Comparison of ENCODE assay signal across 15 mouse cellular contexts in genomic region chr10:49785477-49785876, GRCm38 (mm10). TPM values are rescaled to one million over a fixed set of nuclear protein-coding genes. Genes with fewer than 3 reads are reported as not detected.
DNase-seq lines count a peak whose midpoint lies in the region; ATAC-seq lines count a peak whose summit lies in the region.
"Had no signal": no experiment of that assay in that cellular context is flagged by ENCODE, and none has a peak within 500 bp of the region (broad histone marks: within the 10 kb centered on the region; RNA-seq: fewer than 3 reads in every experiment).

No protein-coding gene starts in this region.

- H3K4me1 ChIP-seq in midbrain, embryonic 11.5 days (ENCODE audit: control insufficient read depth, insufficient read depth, low read length) = peaks cover 15% of the 10 kb centered on the region
- peaks cover 51% of the 10 kb centered on the region for H3K4me1 ChIP-seq in midbrain, embryonic 10.5 days
- H3K4me1 ChIP-seq in hindbrain, embryonic 16.5 days (ENCODE audit: control insufficient read depth, insufficient read depth, low read depth, low read length) = peaks cover 15% of the 10 kb centered on the region

- no peak overlapping the region for H3K4me3 ChIP-seq in midbrain, embryonic 11.5 days (ENCODE audit: low read depth, low read length)
- no peak overlapping the region for H3K4me3 ChIP-seq in midbrain, embryonic 10.5 days
- peak overlapping the region; percentile 35 for H3K4me3 ChIP-seq in hindbrain, embryonic 16.5 days (ENCODE audit: low read length)
- H3K4me3 ChIP-seq: heart, adult 2 months; limb, embryonic 15.5 days; lung, embryonic 15.5 days had no signal

- no peaks in the 10 kb centered on the region for H3K36me3 ChIP-seq in midbrain, embryonic 11.5 days (ENCODE audit: control insufficient read depth, insufficient read depth, low read length)
- H3K36me3 ChIP-seq in midbrain, embryonic 10.5 days = no peaks in the 10 kb centered on the region
- H3K36me3 ChIP-seq in hindbrain, embryonic 16.5 days (ENCODE audit: control insufficient read depth, insufficient read depth, low read length) = no peaks in the 10 kb centered on the region
- H3K36me3 ChIP-seq: limb, embryonic 15.5 days; lung, embryonic 15.5 days had no signal

- H3K9ac ChIP-seq in midbrain, embryonic 11.5 days (ENCODE audit: low read length) = no peak overlapping the region
- peak overlapping the region; percentile 38 for H3K9ac ChIP-seq in hindbrain, embryonic 16.5 days (ENCODE audit: low read depth, low read length)
- H3K9ac ChIP-seq: limb, embryonic 15.5 days; lung, embryonic 15.5 days had no signal

- no peaks in the 10 kb centered on the region for H3K9me3 ChIP-seq in midbrain, embryonic 11.5 days (ENCODE audit: control insufficient read depth, low read length)
- no peaks in the 10 kb centered on the region for H3K9me3 ChIP-seq in midbrain, embryonic 10.5 days (replicated peaks)
- H3K9me3 ChIP-seq in hindbrain, embryonic 16.5 days (ENCODE audit: control insufficient read depth, low read length) = no peaks in the 10 kb centered on the region
- H3K9me3 ChIP-seq: limb, embryonic 15.5 days; lung, embryonic 15.5 days had no signal

- DNase-seq in midbrain, embryonic 11.5 days (ENCODE audit: low spot score, missing footprints) = no peak
- no peak for DNase-seq in midbrain, embryonic 10.5 days (ENCODE audit: low spot score)
- peak; percentile 12 for DNase-seq in embryo, embryonic 9.5 days (ENCODE audit: extremely low spot score)
- peak; percentile 58 for DNase-seq in retina, embryonic 14.5 days (ENCODE audit: low spot score)
- no peak for DNase-seq in ovary, adult 18-20 months (ENCODE audit: low spot score)
- no peak for DNase-seq in gastrocnemius, postnatal 36 days
- no peak for DNase-seq in thymus, postnatal 4 days
- DNase-seq: heart, adult 2 months; heart, postnatal 14 days; kidney, adult 2 months; right cerebral cortex, adult 18-20 months; thymus, adult 2 months had no signal

- intact Hi-C loops in gastrocnemius, postnatal 36 days (cut with DNase I) = no loop called here

- H3K27ac ChIP-seq in midbrain, embryonic 11.5 days (ENCODE audit: low read depth, low read length) = no peak overlapping the region
- H3K27ac ChIP-seq in midbrain, embryonic 10.5 days (replicated peaks) = no peak overlapping the region
- H3K27ac ChIP-seq in hindbrain, embryonic 16.5 days (ENCODE audit: low read depth, low read length) = no peak overlapping the region
- H3K27ac ChIP-seq: heart, adult 2 months; limb, embryonic 15.5 days; lung, embryonic 15.5 days had no signal

- 39% methylated on average over 2 of the region's 2 CpGs for WGBS in midbrain, embryonic 11.5 days
- WGBS in midbrain, embryonic 10.5 days = 46% methylated on average over 2 of the region's 2 CpGs
- 46% methylated on average over 2 of the region's 2 CpGs for WGBS in hindbrain, embryonic 16.5 days

- ATAC-seq in midbrain, embryonic 11.5 days (ENCODE audit: low FRiP score) = no peak
- no peak for ATAC-seq in hindbrain, embryonic 16.5 days

- H3K27me3 ChIP-seq in midbrain, embryonic 11.5 days (ENCODE audit: control insufficient read depth, insufficient read depth, low read length) = no peaks in the 10 kb centered on the region
- peaks cover 10% of the 10 kb centered on the region; the same call in 1 of the 2 replicates for H3K27me3 ChIP-seq in midbrain, embryonic 10.5 days (ENCODE audit: low read depth, poor library complexity, severe bottlenecking)
- no peaks in the 10 kb centered on the region for H3K27me3 ChIP-seq in hindbrain, embryonic 16.5 days (replicated peaks; ENCODE audit: control insufficient read depth, insufficient read depth, low read length)

- H3K4me2 ChIP-seq in midbrain, embryonic 11.5 days = peak overlapping the region; percentile 20; the same call in 1 of the 2 replicates
- H3K4me2 ChIP-seq in hindbrain, embryonic 16.5 days (ENCODE audit: low read length) = peak overlapping the region; percentile 46
- H3K4me2 ChIP-seq: limb, embryonic 15.5 days; lung, embryonic 15.5 days had no signal

RNA-seq across cellular contexts. Expression of gene Grik2, which starts 3.1 kb away (rescaled TPM):
- 15.5 and 17.5 TPM in 2 replicates for polyA plus RNA-seq in midbrain, embryonic 11.5 days (2014; fragmentation: Nextera tagmentation; extraction: Ambion mirVana)
- polyA plus RNA-seq in midbrain, embryonic 10.5 days (2016; fragmentation: Nextera tagmentation; extraction: Ambion mirVana) = 6.4 and 9.9 TPM in 2 replicates
- polyA plus RNA-seq in hindbrain, embryonic 16.5 days (2015; fragmentation: Nextera tagmentation; extraction: Ambion mirVana) = 28.3 and 29.2 TPM in 2 replicates
- total RNA-seq in gastrocnemius, postnatal 36 days (2021) = under 1 TPM; 0.10 to 0.35 TPM

Comparison
In these comparisons a context has a peak if more than half of its experiments do, and no peak if none do; other contexts are left out.
1. DNase-seq: peak in embryo, embryonic 9.5 days (single experiment) and retina, embryonic 14.5 days (single experiment); none in midbrain, embryonic 11.5 days (single experiment), midbrain, embryonic 10.5 days (single experiment), ovary, adult 18-20 months (single experiment), gastrocnemius, postnatal 36 days (0 of 2) and thymus, postnatal 4 days (single experiment).